ENCODE assay signal across 9 mouse cellular contexts in the genomic region with DNA sequence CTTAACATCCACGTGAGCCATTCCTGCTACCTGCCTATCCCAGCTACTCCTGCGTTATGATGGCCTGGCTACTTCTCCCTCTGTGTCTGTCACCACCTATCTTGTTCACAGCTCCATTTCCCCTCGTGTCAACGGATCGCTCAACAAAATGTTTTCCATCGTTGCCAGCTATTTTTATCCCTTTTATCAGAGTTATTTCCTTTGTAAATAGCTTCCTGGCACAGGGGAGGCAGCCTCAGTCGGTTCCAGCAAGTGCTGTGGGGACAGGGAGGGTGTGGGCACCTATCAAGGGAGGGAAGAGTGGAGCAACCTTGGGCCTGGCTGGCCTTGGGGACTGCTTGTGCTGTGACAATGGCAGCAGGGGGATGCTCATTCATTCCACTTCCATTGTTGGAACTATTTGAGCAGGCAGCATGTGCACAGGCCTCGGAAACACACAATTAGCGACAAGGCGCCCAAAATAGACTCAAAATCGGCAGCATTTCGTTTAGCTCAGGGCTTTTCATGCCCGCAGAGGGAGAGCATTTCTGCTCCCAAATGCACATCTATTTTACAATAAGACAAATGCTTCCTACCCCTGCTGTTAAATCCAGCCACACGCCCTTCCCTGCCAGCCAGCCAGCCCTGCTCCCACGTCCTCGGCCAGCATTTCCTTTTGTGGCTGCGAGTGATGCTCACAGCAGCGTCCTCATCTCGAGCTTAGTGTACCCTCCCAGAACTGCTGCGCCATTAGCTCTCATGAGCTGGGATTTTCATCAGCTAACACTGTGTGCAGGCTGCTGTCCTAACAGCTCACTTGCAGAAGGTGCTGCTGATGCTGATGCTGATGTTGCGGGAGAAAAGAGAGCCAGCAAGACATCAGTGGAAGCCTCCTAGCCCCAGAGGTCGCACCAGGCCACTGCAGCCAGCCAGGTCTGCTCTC.
A peak's percentile ranks its signal among the peaks of the same experiment; 100 is the strongest.
DNase-seq lines count a peak whose midpoint lies in the region; ATAC-seq lines count a peak whose summit lies in the region.
"Had no signal": no experiment of that assay in that cellular context is flagged by ENCODE, and none has a peak within 500 bp of the region (broad histone marks: within the 10 kb centered on the region; RNA-seq: fewer than 3 reads in every experiment).

No protein-coding gene starts in this region.

- no peak for DNase-seq in neural tube, embryonic 10.5 days (ENCODE audit: extremely low spot score, low spot score)
- DNase-seq in heart, adult 11 months, result peak; percentile 99
- peak; percentile 31 for DNase-seq in left cerebral cortex, postnatal 4 days
- peak; percentile 79 for DNase-seq in right cerebral cortex, adult 18-20 months
- DNase-seq in gastrocnemius, postnatal 4 days (ENCODE audit: low spot score in 2 of 2), result no peak
- no peak for DNase-seq in embryonic facial prominence, embryonic 10.5 days (ENCODE audit: low spot score)

- peaks cover 12% of the 10 kb centered on the region for H3K4me1 ChIP-seq in neural tube, embryonic 12.5 days
- no peaks in the 10 kb centered on the region for H3K4me1 ChIP-seq in intestine, embryonic 16.5 days (ENCODE audit: control insufficient read depth, insufficient read depth, low read length)
- H3K4me1 ChIP-seq in embryonic facial prominence, embryonic 10.5 days, result peaks cover 10% of the 10 kb centered on the region; the same call in 1 of the 2 replicates

- WGBS in neural tube, embryonic 12.5 days, result 55% methylated on average over 22 of the region's 22 CpGs
- WGBS in intestine, embryonic 16.5 days, result 57% methylated on average over 22 of the region's 22 CpGs
- 63% methylated on average over 22 of the region's 22 CpGs for WGBS in embryonic facial prominence, embryonic 10.5 days

- peak; percentile 19; the same call in 1 of the 2 replicates for ATAC-seq in neural tube, embryonic 12.5 days (ENCODE audit: low FRiP score, low read depth)
- no peak; the same call in 1 of the 2 replicates for ATAC-seq in intestine, embryonic 16.5 days

- peak overlapping the region; percentile 37; the same call in 1 of the 2 replicates for H3K27ac ChIP-seq in neural tube, embryonic 12.5 days
- peak overlapping the region; percentile 24; the same call in 1 of the 2 replicates for H3K27ac ChIP-seq in intestine, embryonic 16.5 days (ENCODE audit: low read length)
- H3K27ac ChIP-seq in embryonic facial prominence, embryonic 10.5 days (replicated peaks), result no peak overlapping the region

- intact Hi-C loops in left cerebral cortex, postnatal 4 days (cut with DNase I), result no loop called here

- H3K4me3 ChIP-seq in neural tube, embryonic 12.5 days, result no peak overlapping the region
- H3K4me3 ChIP-seq in intestine, embryonic 16.5 days (ENCODE audit: low read length), result no peak overlapping the region
- no peak overlapping the region for H3K4me3 ChIP-seq in embryonic facial prominence, embryonic 10.5 days
- H3K4me3 ChIP-seq: erythroblast, embryonic 14.5 days had no signal

- 0 out of 2 replicates have a peak overlapping the region, but pooled peaks have one; percentile 23 for H3K9ac ChIP-seq in neural tube, embryonic 12.5 days
- H3K9ac ChIP-seq in intestine, embryonic 16.5 days (ENCODE audit: low read depth, low read length), result no peak overlapping the region; the same call in 1 of the 2 replicates

- no peak overlapping the region for H3K4me2 ChIP-seq in neural tube, embryonic 12.5 days (replicated peaks)
- no peak overlapping the region for H3K4me2 ChIP-seq in intestine, embryonic 16.5 days (ENCODE audit: low read depth, low read length)

- H3K27me3 ChIP-seq in neural tube, embryonic 12.5 days (replicated peaks), result no peaks in the 10 kb centered on the region
- H3K27me3 ChIP-seq in intestine, embryonic 16.5 days (replicated peaks; ENCODE audit: control insufficient read depth, insufficient read depth, low read length), result no peaks in the 10 kb centered on the region
- no peaks in the 10 kb centered on the region for H3K27me3 ChIP-seq in embryonic facial prominence, embryonic 10.5 days (replicated peaks; ENCODE audit: low read depth, poor library complexity, severe bottlenecking)

- H3K9me3 ChIP-seq in neural tube, embryonic 12.5 days, result no peaks in the 10 kb centered on the region
- H3K9me3 ChIP-seq in intestine, embryonic 16.5 days (ENCODE audit: control insufficient read depth, low read length), result no peaks in the 10 kb centered on the region
- no peaks in the 10 kb centered on the region for H3K9me3 ChIP-seq in embryonic facial prominence, embryonic 10.5 days

- H3K36me3 ChIP-seq in neural tube, embryonic 12.5 days, result no peaks in the 10 kb centered on the region
- no peaks in the 10 kb centered on the region for H3K36me3 ChIP-seq in intestine, embryonic 16.5 days (ENCODE audit: control insufficient read depth, insufficient read depth, low read length)
- no peaks in the 10 kb centered on the region for H3K36me3 ChIP-seq in embryonic facial prominence, embryonic 10.5 days (replicated peaks)

Comparison
In these comparisons a context has a peak if more than half of its experiments do, and no peak if none do; other contexts are left out.
1. DNase-seq: peak in heart, adult 11 months (single experiment), left cerebral cortex, postnatal 4 days (single experiment) and right cerebral cortex, adult 18-20 months (single experiment); none in neural tube, embryonic 10.5 days (single experiment), gastrocnemius, postnatal 4 days (0 of 2) and embryonic facial prominence, embryonic 10.5 days (single experiment).